Mouse (Mus musculus) left cerebral cortex, postnatal 14 days (tissue): ENCODE measurements around the gene A830031A19Rik. TPM values are rescaled to one million over a fixed set of nuclear protein-coding genes. Genes with fewer than 3 reads are reported as not detected.

Experiments
- DNase-seq, 2 experiments: peaks; one replicate each; pipeline ENCODE4 v3.0.0; 2021 to 2022; ENCODE audit warnings: low spot score in 2 of 2, mixed read lengths in 1 of 2
- intact Hi-C: fragments of 180-260 bp; cut with DNase I; formaldehyde crosslinking; loops from one replicate; pipeline ENCODE4 v1.15.1; 2025
- total RNA-seq, 2 experiments: library from RNA; stranded (reverse); gene quantifications; 2 replicates each; pipeline ENCODE4 v1.2.3; 2021

The A830031A19Rik gene
- total RNA-seq, 2 experiments from 2014 or later: 0.66 to 1.1 TPM

DNA sequence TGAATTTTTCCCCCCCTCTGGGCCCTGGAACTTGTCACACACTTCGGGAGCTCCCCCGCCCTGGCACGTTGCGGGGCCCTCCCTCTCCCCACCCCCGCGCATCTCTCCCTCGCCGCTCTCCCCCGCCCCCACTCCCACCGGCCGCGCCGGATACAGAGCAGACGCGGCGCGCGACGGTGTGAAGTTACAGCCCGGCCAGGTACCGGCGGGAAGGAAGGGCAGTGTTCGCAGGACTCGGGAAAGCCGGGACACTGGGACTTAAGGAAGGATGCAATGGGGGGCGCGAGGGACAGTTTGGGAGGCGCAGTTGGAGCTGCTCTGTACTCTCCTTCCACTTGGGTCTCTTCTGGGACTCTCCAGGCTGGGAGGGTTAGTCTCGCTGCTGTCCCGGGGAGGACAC is 5.7 kb upstream of the A830031A19Rik start:
- intact Hi-C loops: loop anchor here (5.0 to 10.0 kb wide), 3 partner anchors 87 to 1774 kb away; no protein-coding TSS in a partner anchor
- peak in 1 of 2 experiments; percentile 70 for DNase-seq

GRCm38 (mm10) chr11:24079392-24080391 is 4.8 kb upstream of the A830031A19Rik start:
- intact Hi-C loops: loop anchor here (5.0 to 10.0 kb wide), 5 partner anchors 88 to 1993 kb away; no protein-coding TSS in a partner anchor
- no peak for DNase-seq

DNA sequence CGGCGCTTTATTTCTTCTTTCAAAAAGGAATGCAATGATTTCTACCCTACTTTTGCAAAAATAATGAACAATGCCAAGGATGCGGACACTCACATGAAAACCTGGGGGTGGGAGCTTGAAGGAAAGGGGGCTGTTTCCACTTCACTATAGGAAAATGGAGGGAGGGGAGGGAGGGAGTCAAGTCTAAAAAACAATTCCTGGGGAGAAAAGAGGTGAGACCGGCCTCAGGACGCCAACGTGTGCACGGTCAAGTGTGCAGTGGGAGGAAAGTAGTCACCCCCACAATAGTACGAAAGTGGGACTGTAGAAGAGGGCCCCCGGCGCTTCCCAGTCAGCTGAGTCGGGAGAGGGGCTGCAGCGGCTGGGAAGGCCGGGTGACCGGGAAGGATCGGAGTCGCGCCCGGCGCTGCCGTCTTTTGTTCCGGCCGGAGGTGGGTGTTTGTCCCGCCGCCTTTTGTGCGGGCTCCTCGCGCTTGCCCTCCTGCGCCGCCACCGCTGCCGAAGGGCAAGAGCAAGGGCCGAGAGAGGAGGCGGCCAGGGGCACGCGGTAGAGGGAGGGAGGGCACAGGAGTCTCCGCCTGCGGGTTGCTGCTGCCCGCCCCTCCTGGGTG is 4.0 kb upstream of the A830031A19Rik start:
- DNase-seq: no peak
- intact Hi-C loops: loop anchor here (5.0 to 10.0 kb wide), 2 partner anchors 1656 to 1993 kb away; no protein-coding TSS in a partner anchor

DNA sequence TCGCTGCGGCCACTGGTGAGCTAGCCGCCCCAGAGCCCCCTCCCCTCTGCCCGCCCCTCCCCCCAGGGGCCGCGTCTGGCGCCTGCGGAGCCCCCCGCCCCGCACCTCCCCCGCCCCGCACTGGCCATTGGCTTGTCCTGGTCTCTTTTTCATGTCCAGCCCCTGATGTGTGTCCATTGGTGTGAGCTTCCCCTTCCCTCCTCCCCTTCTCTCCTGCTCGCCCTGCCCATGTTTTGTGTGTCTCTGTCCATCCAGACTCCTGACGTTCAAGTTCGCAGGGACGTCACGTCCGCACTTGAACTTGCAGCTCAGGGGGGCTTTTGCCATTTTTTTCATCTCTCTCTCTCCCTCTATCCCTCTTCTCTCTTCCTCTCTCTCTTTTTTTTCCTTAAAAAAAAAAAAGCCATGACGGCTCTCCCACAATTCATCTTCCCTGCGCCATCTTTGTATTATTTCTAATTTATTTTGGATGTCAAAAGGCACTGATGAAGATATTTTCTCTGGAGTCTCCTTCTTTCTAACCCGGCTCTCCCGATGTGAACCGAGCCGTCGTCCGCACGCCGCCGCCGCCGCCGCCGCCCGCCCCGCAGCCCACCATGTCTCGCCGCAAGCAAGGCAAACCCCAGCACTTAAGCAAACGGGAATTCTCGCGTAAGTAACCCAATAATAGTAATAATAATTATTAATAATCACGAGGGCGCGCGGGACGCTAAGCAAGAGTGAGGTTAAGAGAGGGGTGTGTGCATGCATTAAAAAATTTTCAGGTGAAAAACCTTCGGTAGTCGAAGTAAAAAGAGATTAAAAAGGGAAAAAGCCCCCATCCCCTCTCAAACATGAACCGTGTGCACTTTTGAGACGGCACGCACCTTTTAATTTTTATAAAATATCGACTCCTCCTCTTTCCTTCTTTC is 3.2 kb upstream of the A830031A19Rik start, which contains the start of gene Bcl11a:
Gene Bcl11a (plus strand): TSS at position 262 of the 911 bp plus-strand sequence.
- peak in 1 of 2 experiments; percentile 74 for DNase-seq
- intact Hi-C loops: loop anchor here (5.0 to 10.0 kb wide), 2 partner anchors 1657 to 1994 kb away; no protein-coding TSS in a partner anchor

DNA sequence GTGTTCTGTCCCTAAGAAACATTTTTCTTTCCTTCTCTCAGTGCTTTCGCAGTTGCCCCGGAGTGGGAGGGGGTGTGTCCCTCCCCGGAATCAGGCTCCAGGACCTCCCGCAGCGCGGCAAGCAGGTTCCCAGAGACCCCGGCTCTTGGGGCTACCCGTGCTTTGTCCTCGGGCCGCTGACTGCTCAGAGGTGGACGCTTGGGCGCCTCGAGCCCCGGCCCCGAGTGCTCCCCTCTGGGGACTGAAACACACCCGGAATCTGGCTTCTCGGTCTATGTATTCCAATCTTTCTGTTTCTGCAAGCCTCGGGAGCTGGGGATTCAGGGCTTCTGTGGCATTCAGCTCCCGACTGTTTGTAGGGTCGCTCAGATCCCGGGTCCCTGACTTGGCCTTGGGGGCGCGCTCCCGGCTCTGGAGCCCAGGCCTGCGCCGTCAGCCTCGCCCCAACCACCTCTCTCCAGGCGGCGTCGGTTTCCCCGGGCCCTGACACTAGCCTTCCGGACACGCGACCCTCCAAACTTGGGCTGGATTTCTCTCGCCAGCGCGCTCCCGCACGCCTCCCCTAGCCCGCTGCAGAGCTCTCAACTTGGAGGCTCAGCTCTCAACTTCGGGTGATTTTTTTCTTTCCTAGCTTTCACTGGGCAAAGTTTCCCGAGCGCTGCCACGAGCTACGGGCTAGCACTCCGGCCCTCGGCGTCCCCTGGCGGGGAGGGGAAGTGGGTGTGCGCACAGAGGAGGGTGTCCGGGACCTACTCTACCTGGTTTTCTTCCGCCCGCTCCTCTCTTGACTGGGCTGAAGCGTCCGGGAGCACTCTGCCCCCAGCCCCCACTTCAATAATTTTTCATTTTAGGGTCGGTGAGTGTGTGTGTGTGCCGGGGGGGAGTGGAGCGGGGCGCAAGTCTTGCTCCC is 2.2 kb upstream of the A830031A19Rik start:
- intact Hi-C loops: loop anchor here (5.0 to 10.0 kb wide), 2 partner anchors 1658 to 1995 kb away; no protein-coding TSS in a partner anchor
- DNase-seq: no peak

- peak; percentile 85 to 94 for DNase-seq
- intact Hi-C loops: loop anchor here (5.0 to 10.0 kb wide), 2 partner anchors 1659 to 1996 kb away; no protein-coding TSS in a partner anchor
Observed at GRCm38 (mm10) chr11:24076127-24076650, 1.3 kb upstream of the A830031A19Rik start.

GRCm38 (mm10) chr11:24075486-24076126 is 752 bp upstream of the A830031A19Rik start:
- peak in 1 of 2 experiments; percentile 58 for DNase-seq
- intact Hi-C loops: loop anchor here (1.0 to 10.0 kb wide), 3 partner anchors 13 to 1997 kb away; no protein-coding TSS in a partner anchor

- no peak for DNase-seq
- intact Hi-C loops: loop anchor here (10.0 kb wide), 1 partner anchor 1661 kb away; no protein-coding TSS in a partner anchor
Observed at GRCm38 (mm10) chr11:24074021-24074591, 748 bp downstream of the A830031A19Rik start.

DNA sequence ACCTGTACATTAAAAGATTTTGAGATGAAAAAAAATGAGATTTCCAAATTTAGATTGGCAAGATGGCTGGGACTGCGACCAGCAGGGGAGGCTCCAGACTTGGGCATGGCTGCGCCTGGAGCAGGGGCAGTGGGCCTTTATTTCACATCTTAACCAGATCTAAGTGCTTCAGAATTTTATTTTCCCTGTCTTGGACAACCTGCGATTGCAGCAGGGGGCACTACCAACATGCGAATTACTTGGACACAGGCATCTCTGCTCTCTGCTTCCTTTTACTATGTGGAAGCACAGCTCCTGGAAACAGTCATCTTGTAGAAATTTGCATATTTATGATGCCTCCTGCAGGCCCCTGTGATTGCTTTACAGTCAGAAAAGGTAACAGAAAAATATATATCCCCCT is 9.5 kb downstream of the A830031A19Rik start:
- no peak for DNase-seq
- intact Hi-C loops: no loop called here

DNA sequence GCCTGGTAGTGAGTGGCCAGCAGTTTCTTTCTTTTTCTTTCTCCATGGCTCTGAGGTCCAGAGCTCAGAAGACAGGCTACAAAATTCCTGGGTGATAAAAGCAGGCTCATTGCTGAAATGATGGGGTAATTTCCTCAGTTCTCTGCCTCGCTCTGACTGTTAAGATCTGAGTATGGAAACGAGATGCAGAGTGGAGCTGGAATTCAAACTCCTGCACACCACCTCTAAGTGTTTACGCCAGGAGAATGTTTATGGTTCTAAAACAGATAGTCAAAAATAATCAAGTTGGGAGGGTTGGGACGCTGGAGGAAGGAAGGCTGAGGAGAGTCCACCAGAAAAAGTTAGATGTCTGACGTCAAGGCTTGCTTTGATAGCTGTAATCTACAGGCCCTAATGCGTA is 10.6 kb downstream of the A830031A19Rik start:
- intact Hi-C loops: no loop called here

GRCm38 (mm10) chr11:24062495-24063096 is 12.3 kb downstream of the A830031A19Rik start:
- no peak for DNase-seq
- intact Hi-C loops: loop anchor here (1.0 kb wide), 1 partner anchor 13 kb away; the partner anchor contains the start of gene A830031A19Rik

More for the DNA sequence above, 10.6 kb downstream of the A830031A19Rik start:
- DNase-seq: no peak

GRCm38 (mm10) chr11:24061819-24062218 is 13.0 kb downstream of the A830031A19Rik start:
- intact Hi-C loops: loop anchor here (1.0 kb wide), 1 partner anchor 13 kb away; the partner anchor contains the start of gene A830031A19Rik
- peak in 1 of 2 experiments; percentile 45 for DNase-seq

DNA sequence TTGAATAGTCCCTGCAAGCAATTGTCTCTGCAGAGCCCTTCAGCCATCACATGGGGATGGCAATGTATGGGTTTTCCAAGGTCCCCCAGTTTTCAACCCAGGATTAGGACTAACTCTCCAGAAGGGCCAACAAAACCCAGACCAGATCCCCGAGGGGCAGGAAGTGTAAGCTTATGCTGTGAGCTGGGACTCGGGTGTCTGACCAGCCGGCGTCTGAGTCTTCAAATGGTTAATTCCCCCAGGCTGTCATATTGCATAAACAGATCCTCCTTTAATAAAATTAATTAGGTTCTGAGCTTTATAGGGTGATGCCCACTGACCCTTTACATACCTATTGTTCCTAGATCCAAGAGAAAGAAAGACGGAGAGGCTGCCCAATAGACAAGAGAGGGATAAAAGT is 14.4 kb downstream of the A830031A19Rik start:
- intact Hi-C loops: no loop called here
- no peak for DNase-seq

DNA sequence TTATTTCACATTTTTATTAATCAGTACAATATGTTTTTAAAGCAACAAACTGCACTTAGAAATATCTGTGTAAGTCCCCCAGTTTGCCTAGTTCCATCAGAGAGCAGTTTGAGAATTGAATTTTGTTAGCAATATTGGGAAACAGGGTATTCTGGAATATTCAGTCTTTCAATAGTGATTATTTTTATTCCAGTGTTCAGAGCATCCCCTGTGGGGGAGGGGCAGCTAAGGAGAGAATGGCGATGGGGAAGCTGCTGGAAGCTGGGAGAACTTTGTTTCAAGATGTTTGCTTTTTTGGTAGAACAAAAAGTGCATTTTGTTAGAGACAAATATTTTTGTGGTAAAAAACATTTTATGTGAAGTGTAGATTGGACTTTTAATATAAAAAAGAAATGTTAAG is 15.7 kb downstream of the A830031A19Rik start:
- intact Hi-C loops: loop anchor here (10.0 kb wide), 1 partner anchor 1246 kb away; no protein-coding TSS in a partner anchor
- no peak for DNase-seq

- intact Hi-C loops: loop anchor here (10.0 kb wide), 1 partner anchor 1252 kb away; no protein-coding TSS in a partner anchor
- no peak for DNase-seq
Observed at GRCm38 (mm10) chr11:24052882-24053281, 22.0 kb downstream of the A830031A19Rik start.
